Mouse (Mus musculus): ENCODE measurements around the gene A830031A19Rik.
A peak's percentile ranks its signal among the peaks of the same experiment; 100 is the strongest.

The A830031A19Rik gene

GRCm38 (mm10) chr11:24095656-24096353, 21.0 kb upstream of the A830031A19Rik start:
- no peak for DNase-seq

DNA sequence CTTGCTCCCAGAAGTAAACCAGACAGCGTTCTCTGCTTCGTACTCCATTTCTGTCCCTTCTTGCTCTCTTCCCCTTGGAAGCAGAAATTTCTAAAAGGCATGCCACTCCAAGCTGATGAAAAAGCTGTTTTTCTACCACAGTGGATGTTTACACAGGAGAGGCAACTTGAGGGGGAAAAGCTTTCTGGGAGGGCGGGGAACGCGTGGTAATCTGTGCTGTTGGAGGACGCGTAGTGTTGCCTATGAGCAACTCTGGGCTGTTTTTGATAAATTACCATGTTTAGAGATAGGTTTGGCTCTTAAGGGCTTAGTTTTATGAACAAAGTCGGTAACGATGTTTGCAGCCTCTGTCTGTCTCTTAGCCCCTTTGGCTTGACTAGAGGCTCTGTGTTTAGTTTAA, 20.4 kb upstream of the A830031A19Rik start:
- no peak for DNase-seq

GRCm38 (mm10) chr11:24094086-24094487, 19.2 kb upstream of the A830031A19Rik start:
- DNase-seq: no peak

DNA sequence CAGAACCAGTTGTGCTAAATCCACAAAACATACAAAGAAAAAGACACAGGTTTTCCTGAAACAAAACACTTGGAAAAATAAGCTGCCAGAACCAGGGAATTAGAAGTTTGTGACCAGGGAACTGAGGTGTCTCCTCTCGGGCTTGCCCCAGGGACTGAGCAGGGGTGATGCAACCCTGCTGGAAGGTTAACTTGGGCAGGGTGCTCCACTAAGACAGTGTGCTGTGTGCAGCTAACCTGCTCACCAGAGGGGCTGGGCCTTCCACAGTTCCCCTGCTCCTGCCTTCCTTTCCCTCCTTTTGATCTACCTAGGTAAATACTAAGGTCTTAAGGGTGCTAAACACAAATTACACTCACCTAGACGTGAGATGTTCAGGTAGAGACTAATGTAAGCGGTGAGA, 17.8 kb upstream of the A830031A19Rik start:
- no peak for DNase-seq

DNA sequence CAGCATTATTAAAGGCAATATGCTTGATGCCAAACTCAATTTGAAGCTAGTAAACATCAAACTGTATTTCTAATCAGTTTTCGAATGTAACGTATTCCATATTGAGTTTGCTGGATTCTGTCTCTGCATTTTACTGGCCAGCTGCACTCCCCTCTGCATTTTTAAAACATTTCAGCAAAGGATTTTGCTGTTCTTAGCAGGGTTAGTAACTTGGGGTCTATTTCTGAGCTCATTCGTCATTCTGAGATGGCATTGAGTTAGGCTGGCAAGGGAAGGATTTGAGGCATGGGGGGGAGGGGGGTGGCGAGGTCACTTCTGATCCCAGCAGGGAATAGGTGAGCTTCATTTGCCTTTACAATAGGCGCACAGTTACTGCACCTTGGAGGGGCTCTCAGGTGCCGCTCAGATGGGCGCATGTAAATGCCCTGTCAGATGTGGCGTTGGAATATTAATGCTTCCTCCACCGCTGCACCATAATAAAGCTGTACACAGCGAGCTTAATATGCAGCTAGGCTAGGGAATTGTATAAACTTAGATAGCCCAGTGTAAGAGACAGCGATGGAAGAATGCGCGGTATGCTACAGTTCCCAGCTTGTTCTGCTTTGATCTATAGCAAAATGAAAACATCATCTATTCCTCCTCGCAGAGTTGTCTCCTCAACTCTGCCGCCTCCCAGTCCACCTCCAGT, 16.7 kb upstream of the A830031A19Rik start:
- no peak for DNase-seq

DNA sequence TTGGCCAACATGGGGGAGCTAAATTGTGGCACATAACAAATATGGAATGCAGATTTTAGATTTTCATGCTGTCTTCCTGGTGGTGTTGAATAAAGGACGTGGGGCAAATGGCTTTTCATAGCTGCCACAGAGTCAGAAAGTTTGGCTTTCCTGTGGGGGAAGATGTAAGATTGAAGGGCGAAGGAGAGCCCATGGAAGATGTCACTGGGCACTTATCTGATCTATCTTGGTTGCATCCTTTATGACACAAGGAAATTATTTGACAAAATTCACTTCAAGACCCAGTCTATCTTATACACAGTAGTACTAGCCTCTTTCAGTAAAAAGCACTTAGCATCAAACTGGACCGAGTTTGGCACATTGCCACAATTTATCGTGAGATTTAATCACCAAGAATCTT, 15.6 kb upstream of the A830031A19Rik start:
- no peak for DNase-seq

GRCm38 (mm10) chr11:24087069-24087468, 12.2 kb upstream of the A830031A19Rik start:
- DNase-seq: no peak

GRCm38 (mm10) chr11:24085986-24086385, 11.1 kb upstream of the A830031A19Rik start:
- DNase-seq: no peak

DNA sequence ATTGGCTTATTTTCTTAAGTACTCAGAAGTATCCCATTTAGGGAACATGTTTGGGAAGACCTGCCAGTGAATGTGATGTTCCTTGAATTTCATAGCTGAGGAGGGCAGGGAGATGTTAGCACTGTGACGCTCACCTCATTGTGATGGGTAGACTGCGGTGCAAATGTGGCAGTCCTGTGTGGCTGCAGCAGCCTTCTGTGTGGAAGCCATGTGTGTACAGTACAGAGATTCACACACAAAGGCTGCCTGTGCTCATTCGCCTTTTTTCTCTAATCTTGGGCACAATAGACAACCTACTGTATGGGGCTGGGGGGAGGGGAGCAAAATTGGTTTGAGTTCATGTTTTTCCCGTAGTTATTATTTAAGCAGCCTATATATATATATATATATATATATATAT, 9.7 kb upstream of the A830031A19Rik start:
- no peak for DNase-seq

DNA sequence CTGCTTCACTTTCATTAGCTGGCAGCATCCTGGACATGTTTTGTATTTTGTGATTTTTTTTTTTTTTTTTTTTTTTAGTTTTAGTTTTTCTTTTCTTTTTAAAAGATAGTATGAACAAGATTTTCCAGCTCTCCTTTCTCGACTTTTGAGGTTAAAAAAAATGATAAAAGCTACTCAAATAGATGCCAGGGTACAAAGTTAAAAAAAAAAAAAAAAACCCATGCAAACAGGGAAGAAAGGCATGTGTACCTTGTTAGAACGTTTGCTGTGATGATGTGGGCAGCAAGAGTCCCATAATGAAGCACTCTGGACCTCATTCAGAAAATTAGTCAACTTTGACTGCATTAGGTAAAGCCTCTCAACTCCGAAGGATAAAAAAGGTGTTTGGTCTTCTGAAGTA, 9.2 kb upstream of the A830031A19Rik start:
- no peak for DNase-seq

- DNase-seq: no peak
These were observed 8.6 kb upstream of the A830031A19Rik start for GRCm38 (mm10) chr11:24083423-24083822.

DNA sequence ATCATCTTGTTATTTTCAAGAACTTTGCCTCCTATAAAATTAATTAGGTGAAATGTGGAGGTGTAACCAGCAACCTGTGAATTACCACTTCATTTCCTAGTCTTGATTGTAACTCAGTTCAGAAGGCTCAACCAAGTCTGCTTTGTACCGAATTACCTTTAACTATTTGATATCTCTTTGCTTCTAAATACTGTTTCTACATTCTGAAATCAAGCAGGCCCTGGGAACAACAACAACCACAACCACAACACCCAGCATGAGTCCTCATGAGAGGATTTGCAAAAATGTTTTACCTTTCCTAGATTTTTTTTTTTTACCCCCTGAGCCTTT, 8.2 kb upstream of the A830031A19Rik start:
- DNase-seq: no peak

DNA sequence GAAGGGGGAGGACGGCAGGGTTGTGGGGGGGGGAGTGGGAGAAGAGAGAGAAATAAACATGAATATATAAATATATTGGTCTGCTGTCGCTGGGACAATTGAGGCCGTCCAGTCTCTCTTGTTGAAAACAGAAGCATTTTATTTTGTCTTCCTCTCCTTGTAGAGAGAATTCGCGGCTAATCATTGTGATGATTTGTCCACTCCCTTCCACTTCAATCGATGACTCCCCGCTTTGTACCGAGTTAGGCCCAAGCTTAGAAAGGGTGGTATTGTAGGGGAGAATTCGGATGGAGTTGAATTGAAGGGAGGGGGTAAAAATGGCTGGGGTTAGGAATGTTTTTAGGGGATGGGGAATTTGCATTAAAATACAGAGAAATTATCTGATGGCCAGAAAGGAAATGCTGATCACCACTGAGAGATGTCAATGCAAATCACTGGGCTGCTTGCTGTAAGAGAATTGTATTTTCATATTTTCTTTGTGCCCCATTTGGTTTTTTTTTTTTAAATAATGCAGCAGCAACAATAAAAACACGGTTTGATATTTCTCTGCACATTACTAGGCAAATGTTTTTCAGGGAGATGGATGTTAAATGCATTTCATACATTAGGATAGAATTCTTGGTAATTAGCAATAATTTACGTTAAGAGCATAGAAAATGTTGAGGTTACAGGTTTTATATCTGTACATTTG, 7.7 kb upstream of the A830031A19Rik start:
- DNase-seq: no peak

GRCm38 (mm10) chr11:24081687-24082384, 7.0 kb upstream of the A830031A19Rik start:
- DNase-seq: peak; percentile 39

DNA sequence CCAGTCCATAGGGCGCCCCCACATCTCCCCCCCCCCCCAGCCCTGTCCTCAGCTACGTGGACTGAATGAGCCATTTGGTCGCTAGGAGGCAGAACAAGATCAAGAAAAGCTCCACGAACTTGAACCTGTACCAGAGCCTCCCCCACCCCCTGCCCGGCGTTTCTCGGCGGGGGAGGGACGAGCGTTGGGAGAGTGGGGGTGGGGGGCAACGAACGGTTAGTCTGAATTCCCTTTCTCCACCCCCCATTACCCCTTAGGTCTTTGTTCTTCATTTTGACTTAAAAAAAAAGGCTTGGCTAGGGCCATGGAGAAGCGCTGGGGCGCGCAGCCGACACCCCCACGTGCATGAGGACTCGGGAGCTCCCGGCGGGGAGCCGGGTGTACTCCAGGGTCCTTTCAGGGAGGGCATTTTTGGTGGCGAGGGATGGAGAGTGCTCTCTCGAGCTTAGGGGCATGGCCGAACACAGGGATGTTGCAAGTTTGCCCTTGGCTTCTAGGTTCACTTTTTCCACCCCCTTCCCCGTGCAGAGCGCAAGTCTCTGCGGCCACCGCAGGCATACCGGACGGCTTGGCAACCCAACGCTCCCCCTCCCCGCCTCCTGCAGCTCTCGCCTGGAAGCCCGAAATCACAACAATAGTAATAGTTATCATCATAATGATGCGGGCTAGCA, 6.3 kb upstream of the A830031A19Rik start:
- DNase-seq: peak; percentile 54

GRCm38 (mm10) chr11:24080541-24080940, 5.7 kb upstream of the A830031A19Rik start:
- DNase-seq: peak; percentile 15

DNA sequence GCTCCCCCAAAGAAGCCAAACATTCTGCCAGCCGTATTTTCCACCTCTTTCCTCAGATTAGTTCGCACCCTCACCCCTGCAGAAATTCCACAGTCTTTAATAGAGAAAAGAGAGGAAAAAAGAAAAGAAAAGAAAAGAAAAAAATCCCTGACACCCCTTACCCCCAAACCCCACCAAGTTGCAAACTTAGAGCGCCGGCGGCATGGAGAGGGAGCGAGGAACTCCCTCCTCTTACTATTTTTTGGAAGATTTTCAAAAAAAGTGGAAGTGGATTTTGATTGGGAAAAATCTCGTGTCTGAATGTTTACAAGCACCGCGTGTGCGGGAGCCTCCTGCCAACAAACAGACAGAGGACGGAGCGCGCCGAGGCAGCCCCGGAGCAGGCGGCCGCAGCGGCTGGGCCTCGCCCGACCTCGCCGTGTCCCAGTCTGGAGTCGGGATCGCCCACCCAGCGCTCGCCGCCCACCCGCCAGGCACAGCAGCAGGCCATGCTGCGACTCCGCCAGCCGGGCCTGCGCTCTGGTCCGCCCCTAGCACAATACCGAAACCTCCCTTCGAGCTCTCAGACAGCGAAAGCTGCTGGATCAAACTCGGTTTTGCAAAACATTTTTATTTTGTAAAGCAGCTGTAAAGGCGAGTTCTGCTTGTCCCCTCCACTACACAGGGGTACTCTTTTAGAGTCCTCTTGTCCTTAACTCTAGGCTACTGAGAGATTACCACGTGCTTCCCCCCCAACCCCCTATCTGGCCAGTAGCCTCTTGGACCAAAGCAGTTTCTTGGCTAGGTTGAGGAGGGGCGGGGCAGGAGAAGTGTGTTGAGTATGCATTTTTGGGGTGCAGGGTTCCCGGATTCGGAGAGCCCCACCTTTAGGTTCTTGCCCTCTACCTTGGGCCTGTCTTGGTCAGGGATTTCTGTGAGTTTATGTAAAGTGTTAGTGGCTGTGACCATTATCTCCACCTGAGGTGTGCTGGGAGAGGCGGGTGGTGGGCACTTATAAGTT, 4.8 kb upstream of the A830031A19Rik start:
- DNase-seq: peak; percentile 33

DNA sequence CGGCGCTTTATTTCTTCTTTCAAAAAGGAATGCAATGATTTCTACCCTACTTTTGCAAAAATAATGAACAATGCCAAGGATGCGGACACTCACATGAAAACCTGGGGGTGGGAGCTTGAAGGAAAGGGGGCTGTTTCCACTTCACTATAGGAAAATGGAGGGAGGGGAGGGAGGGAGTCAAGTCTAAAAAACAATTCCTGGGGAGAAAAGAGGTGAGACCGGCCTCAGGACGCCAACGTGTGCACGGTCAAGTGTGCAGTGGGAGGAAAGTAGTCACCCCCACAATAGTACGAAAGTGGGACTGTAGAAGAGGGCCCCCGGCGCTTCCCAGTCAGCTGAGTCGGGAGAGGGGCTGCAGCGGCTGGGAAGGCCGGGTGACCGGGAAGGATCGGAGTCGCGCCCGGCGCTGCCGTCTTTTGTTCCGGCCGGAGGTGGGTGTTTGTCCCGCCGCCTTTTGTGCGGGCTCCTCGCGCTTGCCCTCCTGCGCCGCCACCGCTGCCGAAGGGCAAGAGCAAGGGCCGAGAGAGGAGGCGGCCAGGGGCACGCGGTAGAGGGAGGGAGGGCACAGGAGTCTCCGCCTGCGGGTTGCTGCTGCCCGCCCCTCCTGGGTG, 4.0 kb upstream of the A830031A19Rik start:
- peak; percentile 26 for DNase-seq

DNA sequence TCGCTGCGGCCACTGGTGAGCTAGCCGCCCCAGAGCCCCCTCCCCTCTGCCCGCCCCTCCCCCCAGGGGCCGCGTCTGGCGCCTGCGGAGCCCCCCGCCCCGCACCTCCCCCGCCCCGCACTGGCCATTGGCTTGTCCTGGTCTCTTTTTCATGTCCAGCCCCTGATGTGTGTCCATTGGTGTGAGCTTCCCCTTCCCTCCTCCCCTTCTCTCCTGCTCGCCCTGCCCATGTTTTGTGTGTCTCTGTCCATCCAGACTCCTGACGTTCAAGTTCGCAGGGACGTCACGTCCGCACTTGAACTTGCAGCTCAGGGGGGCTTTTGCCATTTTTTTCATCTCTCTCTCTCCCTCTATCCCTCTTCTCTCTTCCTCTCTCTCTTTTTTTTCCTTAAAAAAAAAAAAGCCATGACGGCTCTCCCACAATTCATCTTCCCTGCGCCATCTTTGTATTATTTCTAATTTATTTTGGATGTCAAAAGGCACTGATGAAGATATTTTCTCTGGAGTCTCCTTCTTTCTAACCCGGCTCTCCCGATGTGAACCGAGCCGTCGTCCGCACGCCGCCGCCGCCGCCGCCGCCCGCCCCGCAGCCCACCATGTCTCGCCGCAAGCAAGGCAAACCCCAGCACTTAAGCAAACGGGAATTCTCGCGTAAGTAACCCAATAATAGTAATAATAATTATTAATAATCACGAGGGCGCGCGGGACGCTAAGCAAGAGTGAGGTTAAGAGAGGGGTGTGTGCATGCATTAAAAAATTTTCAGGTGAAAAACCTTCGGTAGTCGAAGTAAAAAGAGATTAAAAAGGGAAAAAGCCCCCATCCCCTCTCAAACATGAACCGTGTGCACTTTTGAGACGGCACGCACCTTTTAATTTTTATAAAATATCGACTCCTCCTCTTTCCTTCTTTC, 3.2 kb upstream of the A830031A19Rik start, which contains the start of gene Bcl11a:
Bcl11a (plus strand) TSS at position 262 of the 911 bp plus-strand sequence.
- peak; percentile 34 for DNase-seq

Data from lung, postnatal 14 days (tissue).